Mouse (Mus musculus): ENCODE data around the gene Smco2.
"Not testable (repeated sequence)": the region's sequence is repeated elsewhere in the genome, so short reads cannot be mapped to it uniquely, and the experiment has no call there.

The Smco2 gene

DNA sequence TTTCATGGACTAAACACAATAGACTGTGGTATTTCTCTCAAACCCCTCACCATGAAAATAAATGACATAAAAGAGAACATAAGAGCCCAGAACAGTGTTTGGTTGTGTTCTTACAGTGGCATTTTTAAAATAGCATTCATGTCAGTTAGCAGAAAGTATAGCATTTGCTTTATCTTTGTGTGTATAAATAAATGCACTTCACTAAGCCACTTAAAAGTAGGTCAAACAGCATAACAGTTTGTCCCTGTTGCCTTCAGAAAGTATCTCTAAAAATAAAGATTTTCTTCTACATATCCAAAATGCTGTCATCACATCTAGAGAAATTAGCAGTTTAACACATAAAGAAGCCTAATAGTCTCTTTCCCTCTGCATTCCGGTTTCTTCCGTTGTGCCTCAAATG is 7.5 kb downstream of the Smco2 start:
- no peak for DNase-seq (ENCODE audit: extremely low spot score)

DNA sequence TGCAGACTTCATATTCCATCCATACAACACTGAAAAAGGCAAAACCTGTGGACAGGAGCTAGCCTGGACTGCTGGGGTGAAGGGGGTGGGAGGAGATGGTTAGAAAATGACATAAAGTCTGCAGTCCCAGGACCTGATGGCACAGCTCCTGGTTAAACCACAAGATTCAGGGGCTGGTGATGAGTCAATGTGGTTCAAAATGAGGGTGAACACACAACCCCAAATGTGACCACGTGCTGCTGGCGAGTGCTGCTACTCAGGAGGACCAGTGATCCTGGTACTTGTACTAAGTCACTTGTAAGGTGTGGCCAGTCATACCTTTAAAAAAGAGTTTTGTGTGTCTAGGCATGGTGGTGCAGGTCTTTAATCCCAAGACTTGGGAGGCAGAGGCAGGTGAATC is 13.2 kb downstream of the Smco2 start:
- no peak for DNase-seq (ENCODE audit: extremely low spot score)

DNA sequence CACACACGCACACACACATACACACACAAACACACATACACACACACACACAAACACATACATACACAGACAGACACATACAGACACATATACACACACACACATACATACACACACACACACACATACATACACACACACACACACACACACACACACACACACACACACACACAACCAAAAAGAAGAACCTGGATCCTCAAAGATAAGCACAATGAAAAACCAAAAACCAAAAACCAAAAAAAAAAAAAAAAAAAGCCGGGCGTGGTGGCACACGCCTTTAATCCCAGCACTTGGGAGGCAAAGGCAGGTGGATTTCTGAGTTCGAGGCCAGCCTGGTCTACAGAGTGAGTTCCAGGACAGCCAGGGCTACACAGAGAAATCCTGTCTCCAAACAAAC is 14.5 kb downstream of the Smco2 start:
- not testable (repeated sequence) for DNase-seq (ENCODE audit: extremely low spot score)

DNA sequence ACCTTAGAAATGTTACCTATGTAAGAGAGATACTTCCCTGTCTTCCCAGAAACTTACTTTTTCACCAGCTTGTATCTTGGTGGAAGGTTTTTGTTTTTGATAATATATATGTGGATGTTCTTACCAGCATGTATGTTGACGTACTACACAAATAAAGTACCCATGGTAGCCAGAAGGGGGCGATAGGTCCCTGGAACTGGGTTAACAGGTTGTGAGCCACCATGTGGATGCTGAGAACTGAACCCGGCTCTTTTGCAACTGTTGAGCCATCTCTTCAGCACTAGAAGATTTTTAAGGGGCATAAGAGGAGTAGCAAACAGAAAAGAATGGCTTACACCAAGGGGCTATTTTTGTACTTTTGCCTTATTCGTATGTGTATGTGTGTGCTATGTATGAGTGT is 15.8 kb downstream of the Smco2 start:
- DNase-seq (ENCODE audit: extremely low spot score) = no peak

DNA sequence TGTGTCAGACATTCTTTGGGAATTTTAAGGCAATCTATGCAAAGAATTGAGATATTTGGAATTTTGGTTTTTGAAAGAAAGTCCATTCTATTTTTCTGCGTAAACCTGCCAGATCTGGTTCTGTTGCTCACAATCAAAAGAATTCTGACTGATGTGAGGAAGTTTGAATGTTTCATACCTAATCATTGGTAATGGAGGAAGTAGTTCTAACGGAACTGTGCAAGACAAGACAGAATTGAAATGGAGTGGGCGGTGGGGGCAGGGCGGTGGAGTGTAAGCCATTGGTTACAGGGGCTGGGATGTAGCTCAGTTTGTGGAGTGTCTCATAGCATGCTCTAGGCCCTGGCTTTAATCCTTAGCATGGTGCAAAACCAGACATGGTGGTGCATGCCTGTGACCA is 22.1 kb downstream of the Smco2 start:
- DNase-seq (ENCODE audit: extremely low spot score) = no peak

DNA sequence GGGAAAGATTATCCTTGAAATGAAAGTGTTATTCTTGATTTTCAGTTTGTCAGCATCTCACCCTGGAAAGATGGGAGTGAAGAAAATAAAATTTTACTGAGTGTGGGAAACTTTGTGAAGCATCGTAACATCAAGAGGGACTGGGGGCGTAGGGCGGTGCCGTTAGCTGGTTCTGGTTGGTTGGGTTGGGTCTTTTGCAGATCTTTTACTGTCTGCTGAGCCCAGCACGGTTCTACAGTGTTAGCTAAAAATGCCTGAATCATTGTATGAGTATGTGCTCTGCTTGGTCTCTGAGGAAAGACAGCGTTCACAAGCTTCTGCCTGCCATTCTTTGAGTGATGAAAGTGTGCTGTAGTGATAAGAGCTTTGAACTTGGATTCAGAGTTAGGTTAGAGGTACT is 24.5 kb downstream of the Smco2 start:
- no peak for DNase-seq (ENCODE audit: extremely low spot score)

DNA sequence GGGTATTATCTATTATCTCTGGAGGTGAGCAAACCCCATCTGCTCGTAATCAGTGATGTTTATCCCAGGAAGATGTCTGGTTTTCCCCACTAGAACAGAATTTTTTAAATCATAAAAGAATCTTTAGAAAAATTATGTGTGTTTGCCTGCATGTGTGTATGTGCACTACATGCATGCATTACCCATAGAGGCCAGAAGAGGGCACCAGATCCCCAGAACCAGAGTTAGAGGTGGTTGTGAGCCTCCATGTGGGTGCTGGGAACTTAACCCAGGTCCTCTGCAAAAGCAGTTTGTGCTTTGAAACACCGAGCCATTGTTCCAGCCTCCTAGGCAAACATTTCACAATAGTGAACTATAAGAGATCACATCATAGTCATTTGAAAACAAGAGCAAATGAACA is 26.9 kb downstream of the Smco2 start:
- DNase-seq (ENCODE audit: extremely low spot score) = no peak

DNA sequence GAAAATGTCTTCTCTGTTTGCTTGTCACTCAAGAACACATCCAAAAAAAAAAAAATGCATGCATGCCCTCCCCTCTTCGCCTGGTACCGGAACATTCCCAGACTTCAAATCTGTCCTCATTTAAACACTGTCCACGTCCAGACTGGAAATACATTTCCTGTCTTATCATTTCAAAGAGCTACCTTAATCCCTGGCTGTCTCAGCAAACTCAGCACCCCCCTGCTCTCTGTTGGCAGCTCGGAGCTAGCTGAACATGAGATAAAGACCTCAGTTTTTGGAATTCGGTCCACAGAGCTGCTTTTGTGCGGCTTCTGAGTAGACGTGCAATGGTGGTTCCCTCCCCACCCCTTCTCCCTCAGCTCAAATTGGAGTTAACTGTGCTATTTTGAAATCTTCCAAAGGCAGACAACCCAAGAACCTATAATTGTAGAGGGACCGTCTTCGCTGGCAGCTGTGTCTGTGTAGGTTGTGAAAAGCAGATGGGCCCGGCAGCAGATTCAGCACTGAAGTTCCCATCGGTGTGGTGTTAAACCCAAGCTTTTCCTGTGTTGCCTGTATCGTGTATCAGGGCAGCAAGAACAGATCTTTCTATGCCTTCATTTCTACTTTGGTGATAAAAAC is 27.6 kb downstream of the Smco2 start:
- DNase-seq (ENCODE audit: extremely low spot score) = no peak

DNA sequence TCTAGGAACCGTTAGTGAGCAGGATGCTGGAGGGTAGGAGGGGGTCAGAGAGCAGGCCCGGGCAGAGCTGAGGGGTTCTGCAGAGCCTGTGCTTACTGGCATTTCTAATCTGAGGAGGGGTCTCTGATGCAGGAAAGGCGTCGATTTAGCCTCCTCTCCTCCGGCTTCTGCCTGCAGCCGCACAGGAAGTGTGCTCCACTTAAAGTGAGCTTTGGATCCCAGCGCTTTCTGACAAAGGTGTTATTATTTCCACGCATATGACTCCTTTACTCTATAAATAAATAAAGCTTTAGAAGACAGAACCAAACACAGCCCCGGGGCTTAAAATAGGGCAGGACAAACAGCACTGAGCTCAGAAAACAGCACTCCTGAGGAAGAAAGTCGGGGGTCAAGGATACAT is 29.0 kb downstream of the Smco2 start:
- DNase-seq (ENCODE audit: extremely low spot score) = no peak

DNA sequence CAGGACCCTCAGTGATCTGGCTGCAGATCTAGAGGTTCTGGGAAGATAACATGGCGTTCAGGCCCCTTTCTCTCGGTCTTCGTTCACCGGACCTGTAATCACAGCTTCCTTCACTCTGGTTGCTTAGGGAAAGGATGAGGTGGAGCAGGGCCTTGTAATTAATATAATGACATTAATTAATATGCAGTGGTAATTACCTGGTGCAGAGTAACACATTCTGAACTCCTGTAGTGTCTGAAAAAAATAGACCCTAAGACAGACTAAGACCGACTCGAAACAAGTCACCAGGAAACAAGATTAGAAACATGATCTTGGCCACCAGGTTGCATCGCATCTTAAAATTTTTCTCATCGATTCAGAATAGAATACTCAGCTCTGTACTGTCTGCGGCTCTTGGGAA is 30.0 kb downstream of the Smco2 start:
- no peak for DNase-seq (ENCODE audit: extremely low spot score)

DNA sequence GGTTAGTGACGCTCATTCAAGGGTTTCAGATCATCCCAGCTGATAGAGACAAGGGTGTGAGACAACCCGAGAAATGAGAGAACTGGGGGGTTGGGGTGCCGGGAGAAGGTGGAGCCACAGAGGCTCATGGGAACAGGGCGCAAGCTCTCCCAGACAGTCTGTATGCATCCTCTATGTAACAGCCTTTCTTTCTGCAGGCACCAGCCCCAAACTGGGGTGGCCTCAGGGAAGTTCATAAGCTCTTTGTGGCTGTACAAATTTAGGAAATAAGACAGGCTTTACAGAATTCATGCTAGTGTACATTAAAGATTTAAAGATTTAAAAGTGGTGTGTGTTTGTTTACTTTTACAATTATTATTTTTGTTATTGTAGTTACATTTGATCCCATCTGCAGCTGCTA is 30.4 kb downstream of the Smco2 start:
- DNase-seq (ENCODE audit: extremely low spot score) = no peak

DNA sequence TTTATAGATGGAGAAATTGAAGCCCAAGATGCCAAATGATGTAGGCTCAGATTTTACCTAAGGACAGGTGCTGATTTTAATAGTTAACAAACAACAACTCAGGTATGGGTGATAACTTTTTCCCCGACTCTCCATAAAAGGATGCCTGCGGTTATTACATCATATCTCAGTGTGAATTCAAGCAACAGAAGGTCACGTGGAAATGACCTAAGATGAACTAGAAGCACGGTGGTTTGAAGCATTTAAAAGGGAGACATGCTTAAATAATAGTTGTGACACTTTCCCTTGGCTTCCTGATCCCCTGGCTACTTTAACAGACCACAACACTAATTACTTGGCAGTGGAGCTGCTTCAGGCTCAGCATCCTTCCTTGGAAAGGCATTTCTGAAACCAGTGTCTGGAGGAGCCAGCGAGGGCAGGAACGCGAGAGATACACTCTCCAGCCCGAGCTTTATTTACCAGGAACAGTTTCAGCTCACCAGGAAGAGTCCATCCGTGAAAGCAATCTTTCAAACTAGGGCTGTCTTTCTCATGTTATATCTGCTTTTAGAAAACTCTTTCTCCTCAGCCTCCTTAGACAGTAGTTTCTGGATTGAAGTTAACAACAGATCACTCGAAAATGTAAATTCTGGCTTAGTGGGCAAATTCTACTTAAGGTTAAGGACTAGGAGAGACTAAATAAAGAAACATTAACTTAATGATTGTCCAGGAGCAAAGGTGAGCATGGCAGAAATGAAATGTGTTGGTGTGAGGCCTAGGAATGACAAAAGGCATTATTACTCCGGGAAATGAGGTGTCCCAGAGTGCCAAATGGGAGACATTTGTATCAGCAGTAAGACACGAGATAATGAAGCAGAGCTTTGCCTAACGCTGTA is 32.2 kb downstream of the Smco2 start:
- no peak for DNase-seq (ENCODE audit: extremely low spot score)

DNA sequence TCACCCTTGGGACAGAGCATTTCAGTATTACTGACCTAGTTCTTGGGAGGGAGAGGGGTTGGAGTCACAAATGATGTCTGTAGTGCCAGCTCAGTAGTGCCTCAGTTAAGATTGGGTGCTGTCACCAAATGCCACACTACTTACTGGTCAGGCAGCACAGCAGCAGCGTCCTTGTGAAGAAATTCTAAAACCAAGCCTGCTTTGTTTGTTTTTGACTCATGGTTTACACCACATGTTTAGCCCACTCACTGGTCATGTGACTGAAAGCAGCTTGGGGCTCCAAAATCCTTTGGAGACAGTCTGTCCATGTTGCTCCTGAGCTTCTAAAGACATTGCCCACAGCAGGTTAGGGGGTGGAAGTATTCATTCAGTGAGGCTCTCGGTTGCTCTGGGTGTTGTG is 33.5 kb downstream of the Smco2 start:
- no peak for DNase-seq (ENCODE audit: extremely low spot score)

DNA sequence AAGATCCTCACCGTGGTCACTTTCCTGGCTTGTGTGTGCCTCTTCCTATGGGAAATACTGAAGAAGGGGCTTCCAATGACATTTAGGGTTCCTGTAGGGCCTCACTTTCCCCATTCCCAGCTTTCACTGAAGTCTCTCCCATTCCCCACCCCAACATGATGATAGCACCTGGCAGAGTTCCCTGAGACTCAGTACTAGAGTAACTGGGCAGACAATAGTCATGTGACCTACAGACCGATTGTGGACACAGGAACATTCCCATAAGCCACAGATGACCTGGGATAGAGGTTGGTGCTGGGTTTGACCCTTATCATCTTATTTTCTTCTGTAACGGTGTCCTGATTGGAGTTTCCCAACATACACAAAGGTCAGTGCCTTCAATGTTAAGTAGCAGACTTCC is 34.3 kb downstream of the Smco2 start:
- no peak for DNase-seq (ENCODE audit: extremely low spot score)

DNA sequence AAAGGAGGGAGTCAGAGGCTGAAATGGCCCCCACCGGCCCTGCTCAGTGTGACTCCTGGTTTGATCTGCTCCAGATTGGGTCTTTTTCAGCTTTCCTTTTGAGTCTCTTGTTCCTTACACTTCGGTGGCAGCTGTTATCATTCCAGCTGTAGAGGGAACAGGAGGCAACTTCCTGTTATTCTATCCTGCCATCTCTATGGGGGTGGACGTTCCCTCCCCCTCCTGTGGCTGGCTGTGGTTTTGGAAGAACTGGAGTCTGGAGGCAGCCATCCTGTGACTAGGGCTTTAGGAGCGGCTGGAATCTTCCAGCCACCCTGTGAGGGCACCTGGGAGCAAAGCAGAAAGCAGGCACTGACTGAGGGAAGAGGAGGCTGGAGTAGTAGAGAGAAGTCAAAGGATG is 34.9 kb downstream of the Smco2 start:
- peak; percentile 31 for DNase-seq (ENCODE audit: extremely low spot score)

DNA sequence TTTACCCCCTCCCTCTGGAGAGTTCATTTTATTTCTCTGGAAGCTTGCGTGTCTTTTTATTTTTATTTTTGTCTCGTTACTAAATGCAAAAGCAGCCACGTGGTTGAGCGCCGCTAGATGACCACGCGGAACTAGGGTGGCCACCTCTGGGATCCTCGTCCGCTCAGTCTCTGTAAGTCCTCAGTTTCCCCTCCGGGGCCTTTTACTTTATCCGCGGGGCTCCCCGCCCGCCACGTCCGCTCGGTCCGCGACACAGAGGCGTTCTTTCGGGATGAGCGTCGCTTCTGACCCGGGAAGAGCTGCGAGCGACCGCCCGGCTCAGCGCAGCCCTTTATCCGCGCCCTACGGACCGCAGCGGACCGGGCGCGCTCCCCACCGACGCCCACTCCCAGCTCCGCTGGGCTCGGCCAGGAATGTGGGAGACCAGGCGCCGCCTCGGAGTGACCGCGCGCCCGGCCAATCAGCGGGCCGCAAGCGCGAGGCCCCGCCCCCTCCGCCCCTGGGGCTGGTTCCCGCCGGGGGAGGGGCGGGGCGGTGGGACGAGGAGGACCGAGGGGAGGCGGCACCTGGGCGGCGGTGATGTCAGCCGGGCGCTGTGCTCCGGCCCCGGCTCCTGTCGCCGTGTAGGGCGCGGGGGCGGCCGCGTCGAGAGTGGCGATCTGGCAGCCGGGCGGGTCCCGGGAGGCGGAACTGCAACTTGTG is 38.2 kb downstream of the Smco2 start, which contains the start of gene Ppfibp1:
Gene Ppfibp1 (plus strand): TSS at position 530 of the 702 bp plus-strand sequence.
- DNase-seq (ENCODE audit: extremely low spot score) = peak; percentile 95

DNA sequence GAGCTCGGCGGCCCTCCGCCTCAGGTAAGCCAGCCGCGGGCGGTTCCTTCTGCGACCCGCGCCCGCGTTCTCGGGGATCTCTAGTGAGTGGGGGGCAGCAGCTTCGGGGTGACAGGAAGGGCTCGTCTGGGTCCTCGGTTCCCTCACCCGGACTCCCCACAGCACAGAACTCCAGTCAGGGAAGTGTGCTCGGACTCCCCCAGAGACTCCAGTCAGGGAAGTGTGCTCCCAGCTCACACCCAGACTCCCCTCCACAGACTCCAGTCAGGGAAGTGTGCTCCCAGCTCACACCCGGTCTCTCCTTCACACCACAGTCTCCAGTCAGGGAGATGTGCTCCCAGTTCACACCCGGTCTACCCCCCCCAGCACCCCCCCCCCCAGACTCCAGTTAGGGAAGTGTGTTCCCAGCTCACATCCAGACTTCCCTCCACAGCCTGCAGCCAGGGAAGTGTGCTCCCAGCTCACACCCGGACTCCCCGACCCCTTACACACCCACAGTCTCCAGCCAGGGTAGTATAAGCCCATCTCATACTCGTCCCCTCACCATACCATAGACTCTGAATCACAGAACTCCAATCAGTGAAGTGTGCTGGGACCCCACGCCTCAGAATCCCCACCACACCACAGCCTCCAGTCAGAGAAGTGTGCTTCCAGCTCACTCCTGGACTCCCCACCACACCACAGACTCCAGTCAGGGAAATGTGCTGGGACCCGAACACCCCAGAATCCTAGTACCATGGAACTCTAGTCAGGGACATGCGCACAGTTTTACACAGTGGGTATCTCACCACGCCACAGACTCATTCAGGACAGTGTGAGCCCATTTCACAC is 39.0 kb downstream of the Smco2 start:
- no peak for DNase-seq (ENCODE audit: extremely low spot score)

DNA sequence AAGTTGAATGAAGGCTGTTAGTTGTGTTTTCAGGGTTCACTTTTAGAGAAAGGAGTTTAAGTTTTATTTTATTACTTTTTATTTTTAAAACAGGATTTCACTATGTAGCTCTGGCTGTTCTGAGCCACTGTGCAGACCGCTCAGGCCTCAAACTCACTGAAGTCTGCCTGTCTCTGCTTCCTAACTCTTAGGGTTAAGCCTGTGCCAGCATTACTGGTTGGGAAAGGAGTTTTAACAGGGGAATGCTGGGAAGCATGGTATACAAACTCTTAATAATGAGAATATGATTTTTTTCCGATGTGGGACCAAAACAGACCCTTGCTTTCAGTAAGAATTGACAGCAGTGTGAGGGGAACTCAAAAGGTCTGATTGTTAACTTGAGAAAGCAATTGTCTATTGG is 40.3 kb downstream of the Smco2 start:
- DNase-seq (ENCODE audit: extremely low spot score) = no peak

DNA sequence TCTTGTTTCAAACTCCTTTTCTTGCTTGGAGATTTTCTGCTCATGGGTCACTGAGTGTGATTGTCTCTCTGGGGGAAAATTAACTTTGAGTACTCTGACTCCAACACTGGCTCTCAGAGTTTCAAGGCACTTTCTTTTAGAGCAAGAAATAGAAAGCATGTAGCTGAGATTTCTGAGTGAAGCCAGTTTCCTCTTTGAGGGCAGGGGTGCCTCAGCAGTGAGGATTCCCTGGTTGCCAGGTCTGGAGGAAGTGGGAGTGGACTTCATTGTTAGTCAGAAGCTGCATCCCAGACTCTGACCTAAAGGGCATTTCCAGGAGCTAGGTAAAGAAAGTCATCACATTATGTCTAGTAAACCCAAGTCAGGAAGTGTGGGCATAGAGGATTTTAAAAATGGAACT is 40.7 kb downstream of the Smco2 start:
- DNase-seq (ENCODE audit: extremely low spot score) = peak; percentile 32

DNA sequence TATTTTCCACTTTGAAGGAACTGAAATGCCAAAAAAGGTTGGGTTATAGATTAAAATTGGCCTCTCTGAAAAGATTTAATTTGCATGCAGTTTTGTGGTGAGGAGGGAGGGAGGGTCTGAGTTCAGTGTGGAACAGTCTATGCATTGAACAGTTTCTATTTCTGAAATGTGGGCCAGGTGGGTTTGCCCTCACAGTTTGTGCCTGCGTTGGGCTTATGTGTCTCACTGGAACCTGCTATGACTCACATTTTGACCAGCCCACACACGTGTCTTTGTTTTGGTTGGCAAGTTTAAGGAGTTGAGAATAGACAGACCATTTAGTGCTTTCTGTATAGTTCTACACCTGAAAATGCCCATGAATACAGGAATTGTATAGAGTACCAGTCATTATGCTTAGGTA is 44.0 kb downstream of the Smco2 start:
- no peak for DNase-seq (ENCODE audit: extremely low spot score)

DNA sequence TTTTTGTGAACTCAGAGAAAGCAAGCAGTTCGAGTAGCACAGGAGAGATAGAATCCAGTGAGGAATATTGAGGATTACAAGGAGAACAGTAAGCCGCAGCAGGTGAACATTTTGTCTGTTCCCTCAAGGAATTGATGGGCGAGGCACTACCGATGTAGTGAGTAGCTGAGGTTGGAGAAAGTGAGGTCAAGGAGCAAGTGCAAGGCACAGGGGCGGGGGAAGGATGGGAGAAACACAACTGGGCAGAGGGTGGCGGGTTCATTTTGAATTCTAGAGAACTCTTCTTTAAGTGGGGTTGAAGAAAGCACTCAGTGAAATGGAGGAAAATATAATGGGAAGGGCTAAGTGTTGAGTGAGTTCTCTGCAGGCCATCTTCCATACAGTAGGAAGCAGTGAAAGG is 48.8 kb downstream of the Smco2 start:
- no peak for DNase-seq (ENCODE audit: extremely low spot score)

DNA sequence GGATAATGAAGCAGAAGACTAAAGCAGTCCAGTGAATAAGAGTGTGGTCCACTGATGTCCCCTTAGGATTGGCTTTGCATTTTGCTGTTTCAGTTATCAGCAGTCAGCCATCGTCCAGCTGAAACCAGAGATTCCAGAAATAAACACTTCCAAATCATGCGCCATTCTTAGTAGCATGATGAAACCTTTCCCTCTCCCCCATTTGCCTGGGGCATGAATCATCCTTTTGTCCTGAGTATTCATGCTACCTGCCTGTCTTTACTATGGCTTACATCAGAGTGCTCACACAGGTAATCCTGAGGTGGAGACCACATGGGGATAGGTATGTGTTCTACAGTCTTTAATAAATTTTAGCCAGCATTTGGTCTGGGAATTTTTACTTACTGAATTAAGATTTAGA is 49.7 kb downstream of the Smco2 start:
- DNase-seq (ENCODE audit: extremely low spot score) = no peak
